Mouse (Mus musculus) liver, adult 2 months (tissue): ENCODE results near the gene Il6st.

ENCODE experiments used
- CTCF ChIP-seq: fragments of 200-500 bp; IDR thresholded peaks from 2 replicates; pipeline ENCODE4 v1.5.1; 2011; ENCODE audit warnings: low read depth, low read length, control low read depth
- POLR2A ChIP-seq: fragments of 200-500 bp; IDR thresholded peaks from 2 replicates; pipeline ENCODE4 v1.6.1; 2011; ENCODE audit warnings: low read length, control low read depth; ENCODE audit not compliant: insufficient read depth; ENCODE audit errors: extremely low read depth

- TF ChIP-seq POLR2A, result no peak
- no peak for TF ChIP-seq CTCF
These were observed 68.4 kb downstream of the Il6st start for GRCm38 (mm10) chr13:112532235-112532634.
